Mouse (Mus musculus) pancreas, adult 10 weeks (tissue): ENCODE results near the gene Cox5a. TPM values are rescaled to one million over a fixed set of nuclear protein-coding genes. Genes with fewer than 3 reads are reported as not detected.

Experiments used
- polyA plus RNA-seq: library from polyadenylated mRNA; stranded (reverse); fragments of 350-450 nt; fragmentation: Illumina TruSeq; extraction: RNeasy Lipid Tissue Mini Kit (QIAGEN cat#74804); gene quantifications from one replicate; pipeline ENCODE4 v1.2.3, GENCODE M21; 2015; ENCODE audit warnings: low read depth, low replicate concordance; ENCODE audit not compliant: insufficient read depth

Cox5a gene
- 66.9 TPM for polyA plus RNA-seq

DNA sequence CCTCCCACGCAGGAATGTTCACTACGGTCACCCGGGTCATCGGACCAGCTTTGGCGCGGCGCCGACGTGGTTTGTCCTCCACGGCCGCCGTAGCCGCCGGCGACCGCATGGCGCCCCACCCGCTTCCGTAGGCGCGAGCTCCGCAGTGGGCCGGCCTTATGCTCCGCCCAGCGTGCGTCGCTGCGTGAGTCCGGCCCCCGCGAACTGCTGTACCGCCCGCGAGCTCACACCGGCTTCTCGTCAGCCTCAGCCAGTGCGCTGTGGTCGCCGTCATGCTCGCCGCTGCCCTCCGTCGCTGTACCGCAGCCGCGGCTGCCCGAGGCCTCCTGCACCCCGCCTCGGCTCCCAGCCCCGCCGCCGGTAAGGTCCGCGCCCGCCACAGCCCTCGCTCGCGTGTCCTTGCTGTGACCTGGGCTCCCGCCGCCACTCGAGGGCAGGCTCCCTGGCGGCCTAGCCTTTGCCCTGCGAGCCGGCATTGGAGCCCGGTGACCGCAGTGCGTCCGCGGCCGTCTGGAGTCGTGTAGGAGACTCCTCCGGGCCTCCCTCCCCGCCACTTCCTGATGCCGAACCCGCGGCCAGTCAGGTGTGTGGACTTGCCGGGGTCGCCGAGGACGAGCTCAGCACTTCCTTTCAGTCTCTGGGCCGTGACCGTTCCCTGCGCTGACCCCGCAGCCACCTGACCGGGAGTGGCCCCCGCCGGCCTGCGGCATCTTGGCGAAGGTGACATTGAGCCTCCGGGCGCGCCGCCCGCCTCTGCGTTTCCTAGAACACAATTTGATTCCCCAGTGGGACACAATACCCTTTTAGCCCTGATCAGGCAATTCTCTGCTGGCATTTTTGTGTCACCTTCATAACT is at the start of gene Cox5a:
Cox5a (plus strand) TSS at position 219 of the 856 bp plus-strand sequence.

DNA sequence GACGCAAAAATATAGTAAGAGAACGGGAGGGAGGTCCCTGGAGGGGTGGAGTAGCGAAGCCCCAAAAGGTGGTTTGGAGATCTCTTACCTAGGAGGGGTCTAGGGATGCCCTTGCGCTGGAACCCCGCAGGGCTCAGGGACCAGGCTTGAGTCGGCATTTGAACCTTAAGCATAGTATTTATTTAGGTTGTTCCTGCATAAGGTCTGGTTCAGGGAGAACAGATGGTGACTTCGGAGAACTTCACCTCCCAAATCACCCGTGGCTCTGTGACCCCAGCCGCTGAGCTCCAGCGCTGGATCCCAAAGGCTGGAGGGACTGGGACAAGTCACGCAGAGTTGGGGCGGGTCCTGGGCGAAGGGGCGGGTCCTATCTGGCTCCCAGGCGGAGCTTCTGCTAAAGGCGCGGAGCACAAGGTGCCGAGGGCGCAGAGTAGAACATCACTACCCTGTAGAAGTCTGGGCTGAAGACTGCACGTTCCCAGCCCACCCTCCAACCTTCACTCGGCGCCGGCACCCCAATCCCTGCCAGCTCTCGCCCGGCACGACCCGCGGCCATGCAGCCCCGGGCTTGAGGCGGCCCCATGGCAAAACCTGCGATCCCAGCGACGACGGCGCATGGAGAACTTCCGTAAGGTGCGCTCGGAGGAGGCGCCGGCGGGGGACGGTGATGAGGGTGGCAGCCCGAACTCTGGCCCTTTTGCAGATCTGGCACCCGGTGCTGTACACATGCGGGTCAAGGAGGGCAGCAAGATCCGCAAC is 17.3 kb upstream of the Cox5a start, which contains the start of gene Rpp25:
Rpp25 (plus strand) TSS at position 405 of the 759 bp plus-strand sequence.

DNA sequence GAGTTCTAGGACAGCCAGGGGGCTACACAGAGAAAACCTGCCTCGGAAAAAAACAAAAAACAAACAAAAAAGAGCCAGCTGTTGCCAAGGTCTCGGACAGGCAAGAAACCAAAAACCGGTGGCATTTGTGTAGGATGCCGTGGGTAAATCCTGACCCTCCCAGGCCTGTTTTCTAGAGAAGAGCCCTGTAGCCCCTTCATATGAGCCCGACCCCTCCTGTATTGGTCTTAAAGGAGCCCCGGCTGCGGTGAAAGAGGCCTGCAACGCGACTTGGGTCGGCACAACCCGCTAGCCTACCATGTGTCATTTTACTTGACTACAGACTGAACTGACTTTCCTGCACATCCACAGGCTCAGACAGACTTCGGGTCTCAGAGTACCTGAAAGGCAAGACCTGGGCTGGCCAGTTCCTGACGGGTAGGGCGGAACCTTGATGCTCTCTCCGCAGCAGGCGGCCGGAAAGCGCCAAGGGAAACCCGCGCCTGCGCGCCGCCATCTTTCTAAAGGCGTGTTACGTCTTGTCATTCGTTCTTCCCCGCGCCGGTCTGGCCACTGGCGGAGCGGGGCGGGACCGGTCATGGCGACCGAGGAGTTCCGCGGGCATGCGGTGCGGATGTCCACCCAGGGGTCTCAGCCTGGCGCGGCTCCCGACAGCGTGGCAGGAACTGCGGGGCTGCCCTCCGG is 16.1 kb downstream of the Cox5a start, which contains the start of gene Fam219b:
Fam219b (plus strand) TSS at position 485 of the 684 bp plus-strand sequence.

DNA sequence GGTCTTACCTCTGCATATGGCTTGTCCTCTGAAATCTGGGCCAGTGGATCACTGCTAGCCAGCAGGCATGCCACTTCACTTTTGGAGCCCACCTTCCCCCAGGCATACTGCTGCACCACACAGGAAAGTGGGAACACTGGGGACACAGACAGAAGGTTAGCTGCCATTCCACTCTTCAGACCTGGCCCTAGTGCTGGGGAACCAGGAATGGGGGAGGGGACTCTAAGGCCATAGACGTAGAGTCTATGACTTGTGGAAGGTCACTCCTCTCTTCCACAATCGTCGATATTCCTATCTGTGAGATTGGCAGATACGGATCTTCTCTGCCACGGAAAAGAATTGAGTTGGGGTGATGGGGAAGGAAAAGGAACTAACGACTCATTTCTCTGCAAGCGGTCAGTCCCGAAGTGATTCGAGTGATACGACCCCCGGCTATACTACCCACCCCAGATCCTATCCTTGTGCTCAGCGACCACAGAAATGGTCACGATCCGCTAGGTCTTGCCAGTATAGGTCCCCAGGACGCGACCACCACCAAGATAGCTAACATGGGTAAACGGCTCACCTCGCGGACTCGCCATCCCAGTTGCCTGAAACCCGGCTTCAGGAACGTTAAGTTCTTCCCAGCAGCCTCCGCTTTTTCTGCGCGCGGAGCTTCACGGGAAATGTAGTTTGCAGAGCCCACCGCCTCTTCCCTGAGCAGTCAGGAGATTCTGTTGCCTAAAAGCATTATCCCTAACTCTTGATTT is 31.2 kb downstream of the Cox5a start, which contains the start of gene Mpi:
Mpi (minus strand) TSS at position 625 of the 749 bp plus-strand sequence.

DNA sequence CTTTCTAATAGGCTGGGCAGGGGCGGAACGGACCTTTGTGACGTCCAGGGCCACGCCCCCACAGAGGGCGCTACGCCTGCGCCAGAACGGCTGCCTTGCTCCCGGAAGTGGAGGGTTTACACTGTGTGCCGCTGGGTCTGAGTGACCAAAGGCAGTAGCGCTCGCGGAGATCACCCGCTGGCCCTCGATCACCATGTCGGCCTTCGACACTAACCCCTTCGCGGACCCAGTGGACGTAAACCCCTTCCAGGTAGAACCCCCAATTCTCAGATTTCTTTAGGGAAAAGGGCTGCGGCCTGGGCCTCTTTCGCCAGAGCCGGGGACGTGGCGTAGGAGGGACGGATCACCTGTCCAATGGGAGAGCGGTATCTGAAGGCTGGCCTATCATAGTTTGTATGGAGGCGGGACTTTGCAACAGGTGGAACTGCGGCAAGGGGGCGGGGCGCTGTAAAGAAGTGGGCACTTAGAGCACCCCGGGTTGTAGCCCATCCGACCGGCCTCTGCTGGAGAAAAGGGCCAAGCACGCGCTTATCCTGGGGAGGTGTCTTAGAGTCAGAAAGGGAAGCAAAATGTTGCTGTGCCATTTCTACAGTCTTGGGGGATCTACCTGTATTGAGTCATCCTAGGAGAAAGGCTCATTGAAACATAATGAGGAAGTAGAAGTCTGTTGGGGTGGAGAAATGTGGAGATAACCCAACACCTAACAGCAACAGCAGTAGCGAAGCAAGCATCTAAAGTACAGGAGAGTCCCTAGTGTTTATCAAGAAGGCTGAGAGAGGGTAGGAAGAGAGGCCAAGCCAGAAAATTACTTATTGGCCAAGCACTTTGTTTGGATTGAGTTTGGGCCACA is 40.0 kb downstream of the Cox5a start, which contains the start of gene Scamp2:
Scamp2 (plus strand) TSS at position 83 of the 850 bp plus-strand sequence.

Other genes with a start within 250 kb of the Cox5a start
- gene Ppcdc, start 81.2 kb upstream of the Cox5a start, polyA plus RNA-seq: 10.4 TPM
- gene Scamp5, start 53.2 kb upstream of the Cox5a start, polyA plus RNA-seq: 5.3 TPM
- 1.4 TPM for gene Rpp25, start 17.2 kb upstream of the Cox5a start, polyA plus RNA-seq
- 5.0 TPM for gene Fam219b, start 16.3 kb downstream of the Cox5a start, polyA plus RNA-seq
- gene Mpi, start 31.5 kb downstream of the Cox5a start, polyA plus RNA-seq: 6.3 TPM
- 16.5 TPM for gene Scamp2, start 39.7 kb downstream of the Cox5a start, polyA plus RNA-seq
- gene Ulk3, start 68.2 kb downstream of the Cox5a start, polyA plus RNA-seq: 6.6 TPM
- gene Cplx3, start 85.0 kb downstream of the Cox5a start, polyA plus RNA-seq: not detected
- not detected for gene Lman1l, start 99.5 kb downstream of the Cox5a start, polyA plus RNA-seq
- gene Csk, start 132.4 kb downstream of the Cox5a start, polyA plus RNA-seq: 16.6 TPM
- gene Cyp1a2, start 162.4 kb downstream of the Cox5a start, polyA plus RNA-seq: not detected
- gene Cyp1a1, start 166.7 kb downstream of the Cox5a start, polyA plus RNA-seq: 2.2 TPM
- 2.7 TPM for gene Edc3, start 187.3 kb downstream of the Cox5a start, polyA plus RNA-seq
- gene Clk3, start 244.6 kb downstream of the Cox5a start, polyA plus RNA-seq: 27.2 TPM